Mouse (Mus musculus) monocyte, adult 2 months (primary cell): ENCODE measurements around the gene Tmem251.

Source experiments
- DNase-seq, 2 experiments: peaks; one replicate each; pipeline ENCODE4 v3.0.0; 2022; ENCODE audit warnings: low spot score in 2 of 2, low read depth in 1 of 2

The Tmem251 gene

DNA sequence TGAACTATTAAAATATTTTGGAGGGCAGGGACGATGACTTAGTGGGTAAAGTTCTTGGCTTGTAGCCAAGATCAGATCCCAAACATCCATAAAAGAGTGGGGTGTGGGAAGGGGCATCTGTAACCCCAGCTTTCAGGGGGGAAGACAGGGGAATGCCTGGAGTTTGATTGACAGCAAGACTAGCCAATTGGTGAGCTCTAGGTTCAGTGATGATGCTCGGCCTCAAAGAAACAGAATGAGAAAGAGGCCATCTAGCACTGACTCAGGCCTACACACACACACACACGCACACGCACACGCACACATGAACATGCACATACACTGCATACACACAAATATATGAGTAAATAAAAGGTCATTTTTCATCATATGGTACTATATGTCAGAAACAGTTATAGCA lies 33.7 kb upstream of the Tmem251 start:
- no peak for DNase-seq

DNA sequence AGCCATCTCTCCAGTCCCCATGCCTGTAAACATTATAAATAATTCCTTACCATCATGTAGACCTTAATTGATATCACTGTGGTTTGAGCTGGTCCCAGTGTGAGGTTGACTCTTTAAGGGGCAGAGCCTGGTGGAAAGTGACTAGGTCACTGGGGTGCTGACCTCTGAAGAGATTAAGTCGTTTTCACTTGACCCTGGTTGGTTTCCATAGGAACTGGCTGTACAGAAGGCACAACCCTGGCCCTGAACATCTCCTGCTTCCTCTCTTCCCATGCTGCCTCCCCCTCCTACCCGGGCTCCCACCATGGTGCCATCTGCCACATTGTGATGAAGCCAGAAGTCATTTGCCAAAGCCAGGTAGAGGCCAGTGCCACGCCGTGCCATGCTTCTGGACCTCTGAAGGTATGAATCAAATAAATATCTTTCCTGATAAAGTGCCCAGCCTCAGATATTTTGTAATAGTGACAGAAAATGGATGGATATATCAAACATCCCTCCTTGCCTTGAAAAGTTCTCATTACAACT lies 32.6 kb upstream of the Tmem251 start:
- DNase-seq = no peak

DNA sequence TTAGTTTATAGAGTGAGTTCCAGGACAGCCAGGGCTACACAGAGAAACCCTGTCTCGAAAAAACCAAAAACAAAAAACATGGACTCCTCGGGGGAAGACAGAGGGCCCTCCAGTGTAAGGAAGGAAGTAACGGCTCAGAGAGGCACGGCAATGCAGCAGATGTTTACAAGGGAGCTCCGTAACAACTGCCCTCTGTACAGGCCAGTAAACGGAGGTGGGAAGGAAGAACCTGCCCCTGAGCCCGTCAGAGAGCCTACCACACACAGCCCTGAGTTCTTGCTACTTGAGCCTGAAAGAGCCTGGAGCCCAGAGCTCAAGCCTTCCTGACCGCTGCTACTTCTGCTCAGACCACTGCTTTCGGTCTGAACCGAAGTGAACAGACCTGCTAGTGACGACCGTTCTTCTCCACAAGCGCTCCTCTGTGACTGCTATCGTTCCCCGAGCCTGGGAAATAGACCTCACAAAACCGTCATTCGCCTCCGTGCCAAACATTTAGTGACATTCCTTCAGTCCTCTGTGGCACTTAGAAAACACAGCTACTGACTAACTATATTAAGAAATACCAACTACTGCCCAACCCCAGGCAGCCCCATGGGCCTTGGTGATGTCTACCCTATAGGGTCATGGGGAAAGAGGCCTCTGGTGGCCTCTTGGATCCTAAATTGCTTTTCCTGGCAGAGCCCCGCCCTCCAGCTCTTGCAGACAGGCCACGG lies 30.3 kb upstream of the Tmem251 start:
- no peak for DNase-seq

DNA sequence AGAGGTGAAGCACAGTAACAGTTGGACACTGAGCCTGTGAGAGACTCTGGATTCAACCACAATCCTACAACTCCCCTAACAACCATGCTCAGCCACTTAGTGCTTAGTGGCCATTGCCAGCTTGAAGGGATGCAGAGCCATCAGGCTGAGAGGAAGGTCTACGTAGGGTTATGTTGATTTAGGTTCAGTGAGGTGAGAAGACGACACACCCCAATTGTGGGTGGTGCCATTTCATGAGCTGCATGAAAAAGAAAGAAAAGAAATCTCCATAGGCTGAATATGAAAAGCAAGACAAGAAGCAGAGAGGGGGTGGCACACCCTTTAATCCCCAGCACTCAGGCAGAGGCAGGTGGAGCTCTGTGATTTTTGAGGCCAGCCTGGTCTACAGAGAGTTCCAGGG lies 29.4 kb upstream of the Tmem251 start:
- no peak for DNase-seq

DNA sequence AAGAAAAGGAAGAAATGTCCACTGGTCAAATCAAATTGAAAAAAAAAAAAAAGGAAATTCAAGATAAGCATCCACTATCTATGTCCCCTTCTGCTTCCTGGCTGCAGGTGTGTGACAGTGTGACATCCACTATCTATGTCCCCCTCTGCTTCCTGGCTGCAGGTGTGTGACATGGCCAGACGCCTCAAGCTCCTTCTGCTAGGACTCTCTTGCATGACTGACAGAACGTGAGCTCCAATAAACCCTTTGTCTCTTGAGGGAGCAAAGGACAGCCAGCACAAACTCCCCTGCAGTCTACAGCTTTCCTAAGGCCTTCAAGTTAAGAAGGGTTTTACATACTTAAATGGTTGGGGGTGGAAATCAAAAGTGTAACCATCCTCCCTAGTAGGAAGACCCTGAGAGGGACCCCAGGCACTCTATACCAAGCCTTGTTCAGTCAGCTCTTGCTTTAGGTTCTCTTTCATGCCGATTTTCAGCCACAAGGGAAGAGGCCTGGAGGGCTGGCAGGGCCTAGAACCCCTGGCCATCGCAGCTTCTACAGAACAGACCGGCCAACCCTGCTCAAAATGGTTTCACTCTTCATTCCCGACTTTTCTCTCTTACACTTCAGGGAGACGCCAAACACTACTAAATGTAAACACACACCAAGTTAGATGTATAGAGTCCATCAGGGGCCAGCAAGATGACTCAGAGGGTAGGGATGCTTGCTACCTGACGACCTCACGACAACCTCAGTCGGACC lies 28.7 kb upstream of the Tmem251 start:
- DNase-seq = no peak

DNA sequence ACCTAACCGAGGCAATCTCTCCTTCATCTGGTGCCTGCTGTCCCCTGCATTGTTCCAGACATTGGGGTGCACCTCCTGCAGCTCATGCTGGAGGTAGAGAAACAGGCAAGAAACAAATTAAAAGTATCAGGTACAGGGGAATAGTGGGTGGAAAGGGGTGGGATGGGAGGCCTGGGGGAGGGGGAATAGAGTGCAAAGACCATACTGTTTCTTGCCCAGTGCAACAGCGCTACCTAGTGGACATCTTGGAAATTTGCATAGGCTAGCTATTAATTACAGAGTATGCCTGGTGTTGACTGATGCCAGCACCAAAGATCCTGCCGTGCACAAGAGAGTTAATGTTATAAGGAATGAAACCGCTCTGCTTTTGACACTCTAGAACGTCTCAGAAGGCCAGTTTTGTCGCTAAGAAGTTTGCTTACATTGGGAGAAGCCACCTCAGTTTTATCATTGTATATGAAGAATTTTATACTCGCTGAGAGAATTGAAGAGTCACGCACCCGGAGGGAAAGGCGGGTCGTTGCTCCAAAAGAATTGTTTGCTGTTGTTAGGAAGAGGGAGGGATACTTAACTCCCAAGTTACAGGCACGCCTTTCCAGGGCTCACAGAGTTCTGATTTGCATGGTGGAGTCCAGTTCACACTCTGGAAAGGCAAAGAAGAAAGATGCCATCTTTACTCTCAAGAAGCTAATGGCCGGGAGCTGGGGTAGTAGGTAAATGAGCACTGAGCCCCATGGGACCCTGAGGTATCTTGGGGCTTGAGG lies 23.8 kb upstream of the Tmem251 start:
- no peak for DNase-seq

DNA sequence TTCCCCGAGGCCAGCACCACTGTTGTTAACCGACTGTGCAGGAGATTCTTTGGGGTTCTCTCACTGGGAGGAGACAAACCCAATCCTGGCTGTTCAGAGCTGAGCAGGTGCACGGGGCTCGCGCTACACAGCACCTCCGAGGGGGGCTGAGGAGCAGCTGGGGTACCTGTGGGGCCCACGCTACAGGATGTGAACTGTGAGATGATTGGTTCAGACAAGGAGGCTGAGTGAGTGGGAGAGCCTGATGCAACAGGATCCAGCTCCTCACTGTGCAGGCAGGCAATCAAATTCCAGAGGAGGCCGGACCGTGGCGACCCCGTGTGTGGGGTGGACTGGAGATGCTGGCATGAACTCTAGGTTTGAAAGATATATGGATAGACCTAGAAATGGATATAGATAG lies 21.1 kb upstream of the Tmem251 start:
- no peak for DNase-seq

DNA sequence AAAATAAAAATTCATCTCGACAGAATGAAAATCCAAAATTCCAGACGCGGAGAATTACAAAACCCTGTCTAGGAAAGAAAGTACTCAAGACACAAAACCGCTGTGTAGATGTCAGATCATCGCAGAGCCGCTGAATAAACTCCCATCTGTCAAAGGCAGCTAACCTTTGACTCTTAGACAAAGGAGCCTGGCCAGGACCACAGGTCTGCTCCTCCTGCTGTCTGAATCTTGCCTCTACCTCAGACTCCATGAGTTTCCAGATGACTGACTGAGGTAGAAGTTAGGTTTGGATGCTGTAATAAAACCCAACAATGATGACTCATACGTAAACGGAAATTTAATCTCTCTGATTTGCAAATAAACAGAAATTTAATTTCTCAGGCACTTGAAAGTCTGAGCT lies 20.6 kb upstream of the Tmem251 start:
- no peak for DNase-seq

DNA sequence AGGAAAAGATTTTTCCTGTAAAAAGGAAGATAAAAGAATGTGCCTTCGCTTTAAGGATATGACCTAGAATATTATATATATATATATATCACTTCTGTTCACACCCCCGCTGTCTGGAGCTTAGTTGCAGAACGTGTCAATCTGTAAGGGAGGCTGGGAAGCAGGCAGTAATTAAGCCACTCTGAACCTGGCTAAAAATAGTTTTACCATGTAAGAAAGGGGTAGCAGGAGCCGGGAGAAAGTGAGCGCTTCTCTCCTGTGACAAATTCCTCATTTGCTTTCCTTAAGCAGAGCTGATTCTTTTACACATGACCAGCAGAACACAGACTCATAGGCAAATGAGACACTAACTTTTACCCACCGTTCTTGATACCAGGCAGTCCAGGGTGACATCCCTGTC lies 19.7 kb upstream of the Tmem251 start:
- DNase-seq = no peak

DNA sequence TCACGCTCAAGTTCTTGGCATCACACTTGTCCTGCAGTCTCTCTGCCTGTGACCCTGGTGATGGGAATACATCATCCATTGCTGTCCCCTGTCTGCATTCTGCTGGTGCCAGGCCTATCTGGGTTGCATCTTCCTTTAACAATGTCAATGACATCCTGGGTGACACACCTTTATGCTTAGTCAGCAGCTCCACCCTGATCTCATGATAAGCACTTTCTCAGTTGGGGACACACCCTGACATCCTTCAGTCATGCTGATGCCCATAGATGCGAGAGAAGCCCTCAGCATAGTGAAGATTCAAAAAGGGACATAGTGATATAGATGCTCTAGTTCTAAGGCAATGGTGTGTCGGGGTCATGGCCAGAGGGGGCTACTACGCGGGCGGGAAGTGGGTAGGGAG lies 18.4 kb upstream of the Tmem251 start:
- no peak for DNase-seq

DNA sequence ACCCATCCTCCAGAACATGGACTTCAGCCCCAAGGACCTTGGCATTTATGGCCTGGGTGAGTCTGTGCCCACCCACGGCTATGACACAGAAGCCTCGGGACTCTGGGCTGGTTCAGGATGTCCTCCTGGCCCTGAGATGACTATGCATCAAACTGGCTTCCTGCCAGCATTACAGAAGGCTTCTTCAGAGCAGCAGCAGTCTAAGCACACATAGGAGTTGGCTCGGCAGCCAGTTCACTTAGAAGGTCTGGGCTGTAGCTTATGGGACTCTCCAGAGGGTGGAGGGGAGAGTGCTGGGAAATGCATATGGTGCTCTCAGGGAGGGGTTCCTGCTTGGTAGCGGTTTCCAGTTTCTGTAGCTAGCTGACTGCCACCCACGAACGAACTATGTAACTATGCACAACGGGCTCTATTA lies 17.8 kb upstream of the Tmem251 start:
- DNase-seq = no peak

DNA sequence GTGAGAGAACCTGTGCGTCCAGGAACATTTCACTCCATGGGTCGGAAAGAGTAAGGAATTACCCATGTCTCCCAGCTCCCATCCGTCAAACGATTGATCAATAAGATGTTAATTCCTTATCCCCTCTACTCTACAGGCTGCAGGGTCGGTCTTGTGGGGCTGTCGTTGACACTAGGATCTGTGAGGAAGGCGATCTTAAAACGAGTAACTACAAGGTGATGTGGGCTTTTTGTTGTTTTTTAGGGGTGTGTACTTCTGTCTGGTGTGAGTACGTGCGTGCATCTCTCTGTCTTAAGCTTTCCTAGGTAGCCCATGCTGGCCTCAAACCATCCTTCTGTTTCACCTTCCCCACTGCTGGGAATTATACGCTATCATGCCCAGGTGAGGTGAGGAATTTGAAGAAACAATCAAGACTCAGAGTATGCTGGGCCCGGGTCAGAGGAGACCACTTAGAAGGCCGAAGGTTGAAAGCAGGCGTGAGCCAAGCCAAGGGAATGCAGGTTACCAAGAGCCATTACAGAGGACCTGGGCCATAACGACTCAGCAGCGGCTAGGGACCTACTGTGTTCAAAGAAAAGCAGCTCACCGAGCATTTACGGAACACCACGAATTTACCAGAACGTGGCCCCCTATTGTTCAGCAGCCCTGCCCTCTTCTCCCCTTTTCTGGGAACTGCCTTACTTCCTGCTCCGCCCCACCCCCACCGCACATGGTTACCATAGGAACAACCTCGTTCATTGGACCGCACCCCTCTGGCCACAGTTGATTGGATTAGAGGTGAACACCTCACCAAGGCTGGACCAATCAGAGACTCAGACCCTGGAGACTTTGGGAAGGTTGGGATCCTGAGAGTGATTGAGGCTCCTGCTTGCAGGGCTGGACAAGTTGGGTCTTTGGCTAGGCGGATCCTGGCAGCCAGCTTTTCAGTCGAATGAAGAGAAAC lies 13.4 kb upstream of the Tmem251 start:
- DNase-seq = no peak

DNA sequence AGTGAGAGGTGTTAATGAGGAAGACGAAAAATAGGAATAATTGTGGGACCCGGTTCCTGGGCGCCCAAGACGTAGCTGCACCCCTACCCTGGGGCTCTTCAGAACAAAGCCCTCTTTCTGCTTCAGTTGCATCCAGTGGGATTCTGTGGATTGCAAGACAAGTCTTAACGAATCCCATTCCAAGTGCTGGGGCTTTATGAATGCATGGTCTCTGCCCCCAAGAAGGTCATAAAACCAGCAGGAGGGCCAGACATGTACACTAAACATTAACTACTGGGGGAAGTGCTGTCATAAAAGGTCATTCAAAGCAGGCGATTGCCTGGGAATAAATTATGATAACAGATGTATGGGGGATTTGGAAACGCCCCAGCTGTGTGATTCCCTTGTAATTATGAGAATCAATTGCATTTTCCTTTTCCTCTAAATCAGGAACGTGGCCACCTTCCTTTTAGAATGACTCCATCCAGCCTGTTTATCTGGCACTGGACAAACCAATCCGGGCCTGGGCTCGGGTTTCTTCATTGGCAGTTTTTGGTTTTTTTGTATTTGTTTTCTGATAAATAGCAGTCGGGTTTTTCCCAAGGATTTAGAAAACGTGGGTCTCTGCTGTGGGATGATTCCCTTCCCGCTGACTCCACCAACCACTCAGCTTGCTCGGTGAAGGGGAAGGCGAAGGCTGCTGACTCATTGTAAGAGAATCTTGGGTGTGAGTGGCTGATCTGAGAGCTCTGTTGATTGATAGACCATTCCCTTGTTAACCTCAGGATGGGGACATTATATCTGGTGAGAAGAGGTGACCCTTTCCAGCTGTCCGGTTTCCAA lies 12.6 kb upstream of the Tmem251 start:
- no peak for DNase-seq

DNA sequence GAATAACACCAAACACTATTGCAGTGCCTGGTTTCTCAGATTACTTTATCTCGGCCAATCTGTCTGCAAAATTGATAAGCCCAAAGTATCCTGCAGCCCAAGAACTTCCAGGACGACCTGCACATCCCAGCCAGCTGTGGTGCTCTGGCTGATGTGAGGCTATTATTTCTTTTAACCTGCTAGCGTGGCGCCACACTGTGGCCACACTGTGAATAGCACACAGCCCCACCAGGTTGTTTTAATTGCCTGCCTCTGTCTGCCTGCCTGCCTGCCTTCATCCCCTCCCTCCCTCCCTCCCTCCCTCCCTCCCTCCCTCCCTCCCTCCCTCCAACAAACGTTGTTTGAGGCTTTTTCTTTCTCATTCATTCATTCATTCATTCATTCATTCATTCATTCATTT lies 10.2 kb upstream of the Tmem251 start:
- DNase-seq = peak in 1 of 2 experiments; percentile 49

DNA sequence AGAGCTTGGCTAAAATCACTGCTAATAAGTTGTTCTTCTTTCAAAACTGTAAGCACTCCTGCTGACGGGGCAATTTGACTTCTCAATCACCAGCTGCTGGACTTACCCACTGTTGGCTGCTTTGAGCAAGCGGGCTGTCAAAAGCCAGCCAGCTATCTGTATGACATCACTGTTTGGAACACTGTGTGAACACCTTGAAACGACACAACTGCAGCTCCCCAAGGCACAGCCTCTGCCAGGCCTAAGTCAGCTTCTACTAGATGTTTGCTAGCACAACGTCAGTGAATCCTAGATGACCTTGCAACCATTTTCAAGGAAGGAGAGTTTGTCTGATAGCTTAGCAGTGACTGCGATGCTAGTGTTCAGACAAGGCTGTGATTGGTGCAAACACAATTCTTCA lies 4.5 kb upstream of the Tmem251 start:
- DNase-seq = no peak

DNA sequence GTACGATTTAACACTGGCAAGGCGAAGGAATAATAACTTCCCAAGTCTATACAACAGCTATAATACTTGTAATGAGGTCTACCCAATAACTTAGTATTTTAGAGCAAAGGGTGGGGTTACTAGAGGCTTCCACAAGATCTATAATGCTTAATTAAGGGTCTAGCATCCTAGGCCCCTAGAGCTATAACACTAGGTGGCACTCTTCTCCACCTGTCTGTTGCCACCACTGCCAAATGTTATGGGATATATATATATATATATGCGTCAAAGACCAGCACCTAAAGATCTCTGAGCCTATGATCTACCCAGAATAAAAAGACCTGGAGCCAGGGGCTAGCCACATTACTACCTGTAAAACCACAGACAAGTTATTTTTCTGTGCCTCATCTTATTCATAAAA lies 3.3 kb upstream of the Tmem251 start:
- DNase-seq = no peak

DNA sequence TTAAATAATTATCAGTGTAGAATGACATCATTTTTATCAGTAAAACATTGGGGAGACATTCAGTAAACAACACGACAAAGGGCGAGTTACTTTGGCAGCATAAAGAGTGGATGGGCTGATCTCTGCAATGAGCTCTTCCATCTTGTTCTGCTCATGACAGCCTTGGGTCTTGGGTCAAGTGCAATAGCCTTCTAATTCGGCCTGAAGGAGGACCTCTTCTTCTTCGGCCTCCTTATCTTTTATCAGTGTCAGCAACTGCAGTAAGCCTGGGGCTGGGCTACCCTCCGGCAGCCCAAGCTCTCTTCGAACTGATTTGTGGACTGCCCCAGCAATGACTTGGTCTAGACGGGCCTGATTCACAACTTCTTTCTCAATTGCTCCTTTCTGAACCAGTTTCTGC lies 1.5 kb upstream of the Tmem251 start:
- DNase-seq = no peak

DNA sequence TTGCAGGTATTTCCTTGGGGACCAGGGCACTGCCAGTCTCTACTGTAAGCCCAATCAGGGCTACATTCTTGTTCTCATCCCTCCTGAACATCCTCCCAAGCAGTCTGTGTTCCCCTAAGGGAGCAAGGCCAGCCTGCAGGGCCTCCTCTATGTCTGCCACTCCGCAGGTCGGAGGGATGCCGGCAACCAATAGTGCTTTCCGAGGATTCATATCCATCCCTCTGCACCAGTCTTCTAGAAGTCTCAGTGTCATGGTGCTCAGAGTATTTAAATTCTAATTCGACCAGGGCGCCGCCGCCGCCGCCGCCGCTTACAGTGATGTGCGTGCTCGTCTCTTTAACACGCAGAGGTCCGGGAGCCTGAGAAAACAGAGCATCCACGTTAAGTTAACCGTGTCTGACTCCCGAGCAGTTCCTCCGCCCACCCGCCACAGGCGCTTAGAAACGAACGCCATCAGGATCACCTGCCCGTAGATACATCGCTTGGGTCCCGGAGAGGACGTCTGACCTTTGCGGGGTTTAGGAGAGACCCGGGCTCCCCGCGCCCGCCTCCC lies 450 bp upstream of the Tmem251 start:
- no peak for DNase-seq

DNA sequence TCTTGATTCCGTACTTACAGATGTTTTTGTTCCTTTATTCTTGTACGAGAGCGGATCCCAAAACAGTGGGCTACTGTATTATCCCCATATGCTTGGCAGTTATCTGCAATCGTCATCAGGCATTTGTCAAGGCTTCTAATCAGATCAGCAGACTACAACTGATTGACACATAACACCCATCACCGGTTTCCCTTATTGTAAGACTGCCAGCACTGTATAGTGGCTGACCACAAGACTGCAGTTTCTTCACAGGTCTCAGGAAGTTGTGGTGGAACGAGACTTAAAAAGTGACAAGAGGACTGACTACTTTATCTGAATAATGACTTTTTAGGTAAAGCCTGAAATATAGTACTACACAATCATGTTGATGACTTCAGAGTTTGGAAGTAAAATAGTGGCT lies 1.3 kb downstream of the Tmem251 start:
- peak; percentile 39 to 44 for DNase-seq

DNA sequence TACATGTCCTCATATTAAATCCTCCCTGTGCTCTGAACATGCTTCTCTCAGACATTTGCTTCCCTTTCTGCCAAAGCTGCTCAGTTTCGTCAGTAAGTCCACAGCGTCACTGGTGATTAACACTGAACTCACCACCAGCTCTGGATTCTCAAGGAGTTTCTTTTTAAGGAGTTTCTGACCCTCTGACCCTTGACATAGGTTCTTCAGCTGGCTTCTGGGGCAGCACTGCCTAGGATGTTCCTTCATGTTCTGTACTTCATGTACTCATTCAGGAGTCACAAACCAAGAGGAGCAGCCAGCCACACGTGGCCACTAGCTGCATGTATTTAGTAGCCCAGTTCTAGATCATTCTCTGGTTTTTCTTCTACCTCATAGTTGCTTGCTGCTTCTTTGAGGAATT lies 4.7 kb downstream of the Tmem251 start:
- no peak for DNase-seq
